Mouse (Mus musculus) forebrain, embryonic 10.5 days (tissue): ENCODE results near the gene Epor. TPM values are rescaled to one million over a fixed set of nuclear protein-coding genes. Genes with fewer than 3 reads are reported as not detected.

Source experiments
- DNase-seq: peaks from one replicate; pipeline ENCODE4 v3.0.0-alpha.2; 2017; ENCODE audit warnings: low spot score; ENCODE audit errors: extremely low spot score
- H3K27ac ChIP-seq: fragments of 300-500 bp; sonication (generic); 2 replicates; pipeline ENCODE4 v1.5.1; 2016; ENCODE audit warnings: mild to moderate bottlenecking
- H3K27me3 ChIP-seq: fragments of 300-500 bp; sonication (generic); 2 replicates; pipeline ENCODE4 v1.6.1; 2016; ENCODE audit warnings: mild to moderate bottlenecking; ENCODE audit not compliant: poor library complexity, severe bottlenecking
- H3K36me3 ChIP-seq: fragments of 300-500 bp; sonication (generic); replicated peaks from 2 replicates; pipeline ENCODE4 v1.6.1; 2016; ENCODE audit warnings: mild to moderate bottlenecking, moderate library complexity
- H3K4me1 ChIP-seq: fragments of 300-500 bp; sonication (generic); 2 replicates; pipeline ENCODE4 v1.6.1; 2016
- H3K4me3 ChIP-seq: fragments of 300-500 bp; sonication (generic); 2 replicates; pipeline ENCODE4 v1.5.1; 2016; ENCODE audit warnings: mild to moderate bottlenecking, moderate library complexity
- H3K9me3 ChIP-seq: fragments of 300-500 bp; sonication (generic); 2 replicates; pipeline ENCODE4 v1.6.1; 2016; ENCODE audit warnings: mild to moderate bottlenecking, moderate library complexity
- WGBS: fragments of 180-500 bp; shearing (Covaris S2); methylation state at CpG from one replicate; pipeline ENCODE4 v1.1.7; 2016; 5-methylcytosine and 5-hydroxymethylcytosine counted together
- polyA plus RNA-seq: library from polyadenylated mRNA; unstranded; fragments of >200 nt; fragmentation: Nextera tagmentation; extraction: Ambion mirVana; gene quantifications from 2 replicates; pipeline ENCODE4 v1.2.1, GENCODE M21; 2016

Gene Epor
- polyA plus RNA-seq: 10.2 and 10.8 TPM in 2 replicates

DNA sequence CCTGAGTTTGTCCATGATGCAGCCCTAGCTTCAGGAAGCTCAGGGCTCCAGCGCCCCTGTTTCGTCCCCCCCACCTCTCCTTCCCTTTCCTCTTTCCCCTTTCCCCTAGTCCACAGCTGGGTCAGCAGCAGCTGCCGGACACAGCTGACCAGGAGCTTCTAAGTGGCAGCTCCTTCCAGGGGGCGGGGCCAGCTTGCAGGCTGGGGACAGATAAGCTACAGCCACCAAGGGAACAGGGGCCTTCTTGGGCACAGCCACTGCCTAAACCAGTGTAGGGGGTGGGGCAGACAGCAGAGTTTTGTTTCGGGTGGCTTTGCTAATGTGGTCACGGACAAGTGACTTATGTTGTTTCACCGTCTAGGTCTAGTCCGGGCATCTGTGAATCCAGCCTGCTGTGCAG lies at the start of gene Epor:
Gene Epor, minus strand, starts transcription at position 90 of the 400 bp plus-strand sequence.
- peak; percentile 45 for DNase-seq
- Histone ChIP-seq H3K27ac (peak within 1 kb of the TSS; percentile 74), H3K9me3 (no peaks in the 10 kb centered on the region), H3K4me3 (peak within 1 kb of the TSS; percentile 58), H3K36me3 (peaks cover 1% of the 10 kb centered on the region; the same call in 1 of the 2 replicates), H3K27me3 (peaks cover 58% of the 10 kb centered on the region), H3K4me1 (peaks cover 36% of the 10 kb centered on the region)
- WGBS: 32% methylated on average over 8 of the region's 8 CpGs

DNA sequence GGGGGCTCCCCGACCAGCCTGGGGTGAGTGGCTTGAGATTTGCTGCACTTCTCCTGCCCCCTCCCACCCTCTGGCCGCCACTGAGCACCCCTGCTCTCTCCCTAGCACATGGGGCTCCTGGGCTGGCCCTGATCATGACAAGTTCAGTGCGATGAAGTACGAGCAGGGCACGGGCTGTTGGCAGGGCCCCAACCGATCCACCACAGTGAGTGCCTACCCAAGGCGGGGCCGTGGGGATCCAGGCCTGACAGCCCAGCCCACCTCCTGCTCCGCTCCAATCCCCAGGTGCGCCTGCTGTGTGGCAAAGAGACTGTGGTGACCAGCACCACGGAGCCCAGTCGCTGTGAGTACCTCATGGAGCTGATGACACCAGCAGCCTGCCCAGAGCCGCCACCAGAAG lies 49.4 kb upstream of the Epor start:
- H3K27ac ChIP-seq: no peak overlapping the region
- H3K36me3 ChIP-seq: peaks cover 86% of the 10 kb centered on the region
- DNase-seq: no peak
- H3K27me3 ChIP-seq: no peaks in the 10 kb centered on the region
- peaks cover 13% of the 10 kb centered on the region for H3K4me1 ChIP-seq
- no peak overlapping the region for H3K4me3 ChIP-seq
- 93% methylated on average over 13 of the region's 13 CpGs for WGBS
- no peaks in the 10 kb centered on the region for H3K9me3 ChIP-seq

DNA sequence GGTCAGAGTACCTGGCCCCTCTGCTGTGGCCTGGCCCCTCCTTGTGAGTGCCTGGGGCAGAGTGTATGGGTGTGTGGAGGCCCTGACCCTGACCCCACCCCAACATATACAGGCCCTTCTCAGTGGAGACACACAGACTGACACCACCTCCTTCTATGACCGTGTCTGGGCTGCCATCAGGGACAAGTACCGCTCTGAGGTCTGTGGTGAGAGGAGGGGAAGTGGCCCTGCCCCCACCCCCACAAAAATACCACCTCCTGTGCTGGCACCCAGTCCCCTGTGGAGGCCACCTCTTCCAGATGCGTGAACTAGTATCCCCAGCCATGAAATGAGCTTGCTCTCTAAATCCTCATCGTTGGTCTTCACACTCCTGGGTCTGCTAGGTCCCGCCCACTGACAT lies 47.7 kb upstream of the Epor start:
- Histone ChIP-seq H3K9me3 (no peaks in the 10 kb centered on the region), H3K4me1 (peaks cover 6% of the 10 kb centered on the region), H3K4me3 (no peak overlapping the region), H3K27me3 (no peaks in the 10 kb centered on the region), H3K36me3 (peaks cover 95% of the 10 kb centered on the region), H3K27ac (no peak overlapping the region)
- DNase-seq: no peak
- WGBS: 93% methylated on average over 5 of the region's 5 CpGs

DNA sequence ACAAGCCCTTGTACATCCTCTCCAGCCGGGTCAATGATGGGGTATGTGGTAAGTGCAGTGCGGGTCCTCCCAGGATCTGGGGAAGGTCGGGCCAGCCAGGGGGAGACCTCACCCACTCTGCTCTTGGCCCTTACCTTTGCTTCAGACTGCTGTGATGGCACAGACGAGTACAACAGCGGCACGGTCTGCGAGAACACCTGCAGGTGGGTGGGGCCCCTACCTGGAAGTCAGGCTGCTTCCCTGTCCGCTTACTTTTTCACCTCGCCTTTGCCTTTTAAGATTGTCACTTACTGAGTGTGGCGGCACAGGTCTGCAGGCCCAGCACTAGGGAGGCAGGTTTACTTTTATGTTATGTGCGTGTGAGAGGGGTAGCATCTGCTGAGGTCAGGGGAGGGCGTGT lies 41.2 kb upstream of the Epor start:
- H3K4me3 ChIP-seq: peak overlapping the region; percentile 82; the same call in 1 of the 2 replicates
- no peak for DNase-seq
- no peak overlapping the region for H3K27ac ChIP-seq
- peaks cover 30% of the 10 kb centered on the region for H3K4me1 ChIP-seq
- no peaks in the 10 kb centered on the region for H3K9me3 ChIP-seq
- no peaks in the 10 kb centered on the region for H3K27me3 ChIP-seq
- H3K36me3 ChIP-seq: peaks cover 60% of the 10 kb centered on the region
- WGBS: 93% methylated on average over 12 of the region's 12 CpGs

DNA sequence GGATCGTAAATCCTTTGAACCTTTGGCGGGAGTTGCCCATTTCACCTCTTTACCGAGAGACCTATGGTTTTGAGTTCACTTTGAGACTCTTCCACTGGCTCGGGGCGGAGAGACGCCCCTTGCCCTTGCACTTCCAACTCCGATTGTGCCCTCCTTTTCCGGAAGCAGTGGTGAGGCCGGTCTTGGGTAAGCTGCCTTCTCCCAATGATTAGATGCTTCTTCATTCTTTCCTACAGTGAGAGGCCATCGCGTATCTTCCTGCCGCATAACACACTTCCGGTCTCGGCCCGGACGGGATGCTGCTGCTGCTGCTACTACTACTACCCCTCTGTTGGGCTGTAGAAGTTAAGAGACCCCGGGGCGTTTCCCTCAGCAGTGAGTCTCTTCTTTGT lies 39.9 kb upstream of the Epor start:
- Histone ChIP-seq H3K4me1 (peaks cover 30% of the 10 kb centered on the region), H3K9me3 (no peaks in the 10 kb centered on the region), H3K36me3 (peaks cover 46% of the 10 kb centered on the region), H3K27ac (peak overlapping the region; percentile 87), H3K27me3 (no peaks in the 10 kb centered on the region), H3K4me3 (peak overlapping the region; percentile 82)
- no peak for DNase-seq
- WGBS: under 1% methylated on average over 18 of the region's 18 CpGs

DNA sequence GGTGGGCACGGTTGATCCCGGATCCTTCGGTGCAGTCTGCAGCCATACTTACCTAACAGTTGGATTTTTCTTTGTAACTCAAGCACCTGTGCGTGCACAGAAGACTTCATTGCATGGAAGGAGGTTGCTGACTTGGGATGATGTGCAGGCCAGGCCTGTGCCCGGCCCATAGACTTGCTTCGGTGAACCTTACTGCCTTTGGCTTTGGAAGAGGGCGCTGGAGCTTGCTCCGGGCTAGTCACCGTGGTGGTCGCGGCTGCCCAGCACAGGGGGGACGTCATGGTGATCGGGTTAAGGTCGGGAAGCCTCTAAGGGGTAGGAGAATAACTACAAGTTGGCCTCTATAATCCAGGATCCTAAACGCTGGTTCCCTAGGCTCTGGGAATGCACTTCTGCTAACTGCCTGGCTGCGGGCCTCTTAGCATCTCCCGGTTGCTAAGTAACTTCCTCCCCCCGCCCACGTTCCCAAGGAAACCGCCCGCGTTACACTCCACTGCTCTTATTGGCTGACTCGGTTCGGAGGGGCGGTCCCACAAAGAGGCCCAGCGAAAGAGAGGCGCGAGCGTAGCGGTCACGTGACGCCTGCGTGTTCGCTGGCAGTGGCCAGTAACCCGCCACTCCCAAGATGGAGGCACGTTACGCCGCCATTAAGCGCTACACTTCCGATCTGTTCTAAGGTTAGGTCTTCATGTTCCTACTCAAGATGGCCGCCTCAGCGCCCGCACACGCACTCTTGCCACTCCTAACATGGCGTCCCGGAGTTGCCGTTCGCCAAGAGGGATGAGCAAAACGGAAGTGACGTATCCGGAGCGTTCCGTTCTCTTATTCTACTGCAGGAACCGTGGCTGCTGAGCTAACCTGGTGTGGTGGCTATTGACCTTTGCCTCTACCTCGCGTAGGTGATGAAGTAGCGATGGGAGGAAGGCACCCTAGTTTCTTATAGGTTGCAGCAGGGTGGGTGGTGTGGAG lies 39.2 kb upstream of the Epor start, which contains the start of the genes Ccdc151 and Prkcsh:
Gene Ccdc151, minus strand, starts transcription at position 441 of the 969 bp plus-strand sequence.
Gene Prkcsh, plus strand, starts transcription at position 613 of the 969 bp plus-strand sequence.
- no peaks in the 10 kb centered on the region for H3K9me3 ChIP-seq
- peak; percentile 100 for DNase-seq
- H3K4me3 ChIP-seq: peak within 1 kb of the TSS; percentile 82
- no peaks in the 10 kb centered on the region for H3K27me3 ChIP-seq
- peaks cover 30% of the 10 kb centered on the region for H3K4me1 ChIP-seq
- 5% methylated on average over 57 of the region's 57 CpGs for WGBS
- peak within 1 kb of the TSS; percentile 87 for H3K27ac ChIP-seq
- H3K36me3 ChIP-seq: peaks cover 39% of the 10 kb centered on the region

DNA sequence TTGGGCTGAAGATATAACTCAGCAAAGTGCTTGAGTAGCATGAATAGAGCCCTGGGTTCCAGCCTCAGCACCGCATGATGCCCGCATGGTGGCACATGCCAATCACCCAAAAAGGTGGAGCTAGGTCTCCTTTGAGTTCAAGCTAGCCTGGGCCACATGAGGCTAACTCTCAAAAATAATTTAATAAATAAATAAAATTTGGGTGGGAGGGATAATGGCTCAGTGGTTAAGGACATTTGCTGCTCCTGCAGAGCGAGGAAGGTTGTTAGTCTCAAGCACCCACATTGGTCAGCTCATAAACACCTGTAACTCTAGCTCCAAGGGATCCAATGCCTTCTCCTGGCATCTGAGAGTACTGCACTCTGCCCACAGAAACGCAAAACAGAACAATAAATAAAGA lies 38.3 kb upstream of the Epor start:
- H3K4me3 ChIP-seq: peak overlapping the region; percentile 82; the same call in 1 of the 2 replicates
- H3K4me1 ChIP-seq: peaks cover 30% of the 10 kb centered on the region
- DNase-seq: no peak
- no peak overlapping the region for H3K27ac ChIP-seq
- no peaks in the 10 kb centered on the region for H3K27me3 ChIP-seq
- 85% methylated on average over 4 of the region's 4 CpGs for WGBS
- H3K9me3 ChIP-seq: no peaks in the 10 kb centered on the region
- peaks cover 30% of the 10 kb centered on the region for H3K36me3 ChIP-seq

DNA sequence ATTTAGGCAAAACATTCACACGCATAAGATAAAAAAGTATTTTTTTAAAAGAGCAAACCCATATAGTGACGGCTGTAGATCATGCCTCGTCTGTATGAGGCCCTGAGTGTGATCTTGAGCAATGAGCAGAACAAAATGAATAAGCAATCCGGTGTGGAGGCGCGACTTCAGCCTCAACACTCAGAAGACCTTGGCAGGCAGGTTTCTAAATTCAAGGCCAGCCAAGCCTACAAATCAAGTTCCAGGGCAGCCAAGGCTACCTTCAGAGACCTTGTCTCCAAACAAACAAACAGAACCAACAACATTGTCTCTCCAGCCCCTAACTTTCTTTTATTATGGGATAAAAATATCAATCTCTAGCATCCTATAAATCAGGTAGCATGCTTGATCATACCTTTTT lies 37.0 kb upstream of the Epor start:
- DNase-seq: no peak
- Histone ChIP-seq H3K36me3 (peaks cover 17% of the 10 kb centered on the region), H3K27ac (no peak overlapping the region), H3K9me3 (no peaks in the 10 kb centered on the region), H3K4me3 (no peak overlapping the region), H3K27me3 (no peaks in the 10 kb centered on the region), H3K4me1 (peaks cover 30% of the 10 kb centered on the region)
- 92% methylated on average over 6 of the region's 6 CpGs for WGBS

DNA sequence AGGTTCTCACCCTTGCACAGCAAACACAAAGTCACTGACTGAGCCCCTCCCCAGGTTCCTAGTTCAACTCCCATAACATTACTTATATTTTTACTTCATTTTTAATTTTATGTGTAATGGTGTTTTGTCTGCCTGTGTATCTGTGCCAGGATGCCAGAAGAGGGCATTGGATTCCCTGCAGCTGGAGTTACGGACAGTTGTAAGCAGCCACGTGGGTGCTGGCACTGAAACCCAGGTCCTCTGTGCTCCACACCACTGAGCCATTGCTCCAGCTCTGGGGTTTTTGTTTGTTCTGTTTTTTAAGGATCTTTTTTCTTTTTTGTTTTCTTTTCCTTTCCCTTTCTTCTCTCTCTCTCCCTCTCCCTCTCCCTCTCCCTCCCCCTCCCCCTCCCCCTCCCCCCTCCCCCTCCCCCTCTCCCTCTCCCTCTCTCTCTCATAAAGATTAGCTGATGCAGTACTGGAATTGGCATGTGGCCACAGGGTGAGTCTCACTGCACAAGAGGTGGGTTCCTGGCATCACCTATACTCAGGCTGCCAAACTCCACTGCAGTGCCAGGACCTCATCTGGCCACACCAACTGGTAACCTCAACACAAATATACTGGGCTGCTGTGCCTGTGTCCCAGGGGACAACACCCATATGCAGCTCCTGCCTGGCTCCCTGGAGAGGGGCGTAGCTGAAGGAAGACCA lies 33.0 kb upstream of the Epor start:
- 85% methylated on average over 3 of the region's 3 CpGs for WGBS
- H3K4me1 ChIP-seq: no peaks in the 10 kb centered on the region; the same call in 1 of the 2 replicates
- H3K27me3 ChIP-seq: peaks cover 25% of the 10 kb centered on the region
- no peaks in the 10 kb centered on the region for H3K9me3 ChIP-seq
- H3K27ac ChIP-seq: no peak overlapping the region
- no peaks in the 10 kb centered on the region for H3K36me3 ChIP-seq
- no peak for DNase-seq
- no peak overlapping the region for H3K4me3 ChIP-seq

DNA sequence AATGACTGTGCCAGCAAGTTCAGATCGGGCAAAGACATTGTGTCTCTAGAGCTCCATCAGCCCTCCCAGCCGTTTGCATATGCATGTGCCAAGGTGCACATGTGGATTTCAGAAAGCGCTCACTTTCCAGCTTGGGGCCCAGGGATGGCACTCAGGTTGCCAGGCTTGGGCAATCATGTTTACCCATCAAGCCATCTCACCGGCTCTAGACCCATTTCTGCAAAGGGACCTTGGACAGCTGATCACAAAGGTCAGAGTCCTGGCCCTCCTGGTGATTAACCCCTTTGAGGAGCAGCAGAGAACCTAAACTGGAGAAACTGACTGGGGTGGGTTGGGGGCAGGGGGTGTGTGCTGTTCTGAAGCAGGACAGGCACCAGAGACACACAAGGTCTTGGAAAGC lies 28.9 kb upstream of the Epor start:
- Histone ChIP-seq H3K4me1 (peaks cover 33% of the 10 kb centered on the region), H3K9me3 (no peaks in the 10 kb centered on the region), H3K4me3 (no peak overlapping the region), H3K27ac (no peak overlapping the region), H3K36me3 (no peaks in the 10 kb centered on the region), H3K27me3 (peaks cover 66% of the 10 kb centered on the region)
- no peak for DNase-seq
- WGBS: 83% methylated on average over 4 of the region's 4 CpGs

DNA sequence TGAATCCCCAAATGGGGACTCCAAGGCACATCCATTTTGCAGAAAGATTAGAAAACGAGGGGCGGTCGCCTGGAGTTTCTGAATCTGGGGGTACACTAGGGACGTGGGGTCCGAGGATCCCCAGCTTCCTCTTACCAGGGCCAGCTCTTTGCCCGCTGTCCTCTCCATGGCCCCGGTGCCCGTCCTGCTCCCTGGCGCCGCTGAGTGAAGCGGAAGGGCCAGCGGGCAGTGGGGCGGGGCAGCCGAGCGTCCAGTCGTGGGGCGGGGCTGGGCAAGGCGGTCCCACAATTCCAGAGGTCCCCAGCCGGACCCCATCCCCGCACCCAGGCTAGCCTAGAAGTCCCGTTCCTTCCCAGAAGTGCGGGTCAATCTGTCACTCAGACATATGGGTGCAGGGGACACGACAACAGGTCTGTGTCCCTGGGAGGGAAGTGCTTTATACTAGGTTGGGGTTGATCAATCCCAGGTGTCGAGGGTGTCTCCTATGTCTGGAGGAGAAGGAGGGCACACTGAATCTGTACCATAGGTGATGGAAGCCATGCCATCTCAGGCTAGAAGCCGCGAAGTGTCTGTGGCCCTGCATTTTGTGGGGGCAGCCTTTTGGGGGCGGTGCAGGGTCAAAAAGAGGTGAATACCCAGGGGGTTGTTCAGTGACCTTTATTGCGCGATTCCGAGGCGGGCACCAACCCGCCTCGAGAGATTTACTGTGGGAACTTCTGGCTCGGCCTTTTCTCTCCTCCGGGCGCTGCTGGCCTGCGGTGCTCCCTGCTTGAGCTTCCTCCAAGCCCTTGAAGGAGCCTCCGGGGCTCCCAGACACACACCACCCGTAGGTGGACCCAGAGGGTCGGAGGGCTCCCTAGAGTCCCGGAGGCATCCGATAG lies 26.2 kb upstream of the Epor start, which contains the start of gene Rgl3:
Gene Rgl3, minus strand, starts transcription at position 217 of the 881 bp plus-strand sequence.
- peak within 1 kb of the TSS; percentile 63 for H3K4me3 ChIP-seq
- peak; percentile 57 for DNase-seq
- H3K9me3 ChIP-seq: no peaks in the 10 kb centered on the region
- peaks cover 38% of the 10 kb centered on the region for H3K4me1 ChIP-seq
- peaks cover 93% of the 10 kb centered on the region for H3K27me3 ChIP-seq
- no peaks in the 10 kb centered on the region for H3K36me3 ChIP-seq
- peak within 1 kb of the TSS; percentile 48; the same call in 1 of the 2 replicates for H3K27ac ChIP-seq
- WGBS: 1% methylated on average over 42 of the region's 42 CpGs
